Mouse (Mus musculus) T-helper 17 cell (primary cell): Measurements from ENCODE around the gene Gm10490.

Experiments
- in situ Hi-C, 2 experiments: fragments of 300-600 bp; cut with MboI, MseI; formaldehyde crosslinking; loops; 1 replicate in 1 of 2; 2 replicates in 1 of 2; pipeline ENCODE4 v1.15.1; 2025; ENCODE audit warnings: high pct_unique_total_duplicates in 2 of 2

Gene Gm10490

GRCm38 (mm10) chrX:7926266-7926665 is 16.9 kb downstream of the Gm10490 start:
- in situ Hi-C loops = no loop called here

- in situ Hi-C loops = no loop called here
These were observed 17.8 kb downstream of the Gm10490 start for GRCm38 (mm10) chrX:7927116-7927515.

- in situ Hi-C loops = no loop called here
These were observed 19.0 kb downstream of the Gm10490 start, which contains the start of gene Eras for GRCm38 (mm10) chrX:7928270-7928790. Gene Eras (minus strand): TSS chrX:7928607.

- in situ Hi-C loops = no loop called here
These were observed 27.5 kb downstream of the Gm10490 start for GRCm38 (mm10) chrX:7936874-7937273.

GRCm38 (mm10) chrX:7937667-7938066 is 28.3 kb downstream of the Gm10490 start:
- in situ Hi-C loops = no loop called here

- in situ Hi-C loops = no loop called here
These were observed 36.3 kb downstream of the Gm10490 start for GRCm38 (mm10) chrX:7945618-7946017.

GRCm38 (mm10) chrX:7947108-7947899 is 38.0 kb downstream of the Gm10490 start, which contains the start of gene Hdac6:
Gene Hdac6 (minus strand): TSS chrX:7947889.
- in situ Hi-C loops = no loop called here

- in situ Hi-C loops = no loop called here
These were observed 38.7 kb downstream of the Gm10490 start for GRCm38 (mm10) chrX:7947900-7948492.

- in situ Hi-C loops = no loop called here
These were observed 40.7 kb downstream of the Gm10490 start for GRCm38 (mm10) chrX:7950091-7950490.

GRCm38 (mm10) chrX:7958868-7959267 is 49.5 kb downstream of the Gm10490 start:
- in situ Hi-C loops = no loop called here
